Mouse (Mus musculus) ES-E14 (cell line): Measurements from ENCODE around the gene Cox17. TPM values are rescaled to one million over a fixed set of nuclear protein-coding genes. Genes with fewer than 3 reads are reported as not detected.

Experiments used
- DNase-seq: peaks from one replicate; pipeline ENCODE4 v3.0.0-alpha.2; 2013; ENCODE audit warnings: low read depth, low spot score
- H3K27ac ChIP-seq: 2 replicates; pipeline ENCODE4 v1.5.1; 2012; ENCODE audit warnings: low read depth, mild to moderate bottlenecking, low read length, moderate library complexity, mixed read lengths; ENCODE audit not compliant: poor library complexity, insufficient read depth, severe bottlenecking
- H3K36me3 ChIP-seq: 2 replicates; pipeline ENCODE4 v1.6.1; 2012; ENCODE audit warnings: mild to moderate bottlenecking, low read length, moderate library complexity, mixed read lengths; ENCODE audit not compliant: control insufficient read depth, poor library complexity, insufficient read depth, severe bottlenecking
- H3K4me1 ChIP-seq, 2 experiments: fragments of 150-350 bp in 1 of 2; sonication (generic) in 1 of 2; 2 replicates each; pipeline ENCODE4 v1.6.1; 2012; ENCODE audit warnings: low read length in 2 of 2, mild to moderate bottlenecking in 1 of 2, mixed read lengths in 1 of 2; ENCODE audit not compliant: control insufficient read depth in 2 of 2, insufficient read depth in 2 of 2, poor library complexity in 1 of 2
- H3K4me3 ChIP-seq, 2 experiments: fragments of 150-350 bp in 1 of 2; sonication (generic) in 1 of 2; 2 replicates each; pipeline ENCODE4 v1.5.1; 2012; ENCODE audit warnings: low read length in 2 of 2, low read depth in 1 of 2, mild to moderate bottlenecking in 1 of 2, mixed read lengths in 1 of 2; ENCODE audit not compliant: insufficient read depth in 1 of 2, poor library complexity in 1 of 2, severe bottlenecking in 1 of 2
- H3K9ac ChIP-seq: 2 replicates; pipeline ENCODE4 v1.6.1; 2012; ENCODE audit warnings: low read depth, mild to moderate bottlenecking, low read length, mixed read lengths; ENCODE audit not compliant: poor library complexity, insufficient read depth, severe bottlenecking
- H3K9me3 ChIP-seq: fragments of 150-350 bp; sonication (generic); 2 replicates; pipeline ENCODE4 v1.6.1; 2012; ENCODE audit warnings: low read depth, mild to moderate bottlenecking, low read length; ENCODE audit not compliant: control insufficient read depth, insufficient read depth
- CHD2 ChIP-seq: IDR thresholded peaks from 2 replicates; pipeline ENCODE4 v1.6.1; 2014; ENCODE audit warnings: mild to moderate bottlenecking, low read depth, low read length, inconsistent platforms
- HCFC1 ChIP-seq: IDR thresholded peaks from 2 replicates; pipeline ENCODE4 v1.6.1; 2012; ENCODE audit warnings: low read length, inconsistent platforms, borderline replicate concordance; ENCODE audit not compliant: insufficient read depth
- MAFK ChIP-seq: IDR thresholded peaks from 2 replicates; pipeline ENCODE4 v1.6.1; 2014; ENCODE audit warnings: mild to moderate bottlenecking, low read depth, low read length, inconsistent platforms; ENCODE audit not compliant: insufficient read depth
- ZC3H11A ChIP-seq: IDR thresholded peaks from 2 replicates; pipeline ENCODE4 v1.6.1; 2012; ENCODE audit warnings: low read depth, mild to moderate bottlenecking, inconsistent platforms, low read length, borderline replicate concordance
- ZNF384 ChIP-seq: IDR thresholded peaks from 2 replicates; pipeline ENCODE4 v1.6.1; 2012; ENCODE audit warnings: low read depth, low read length, inconsistent platforms
- in situ Hi-C, 2 experiments: fragments of 600-800 bp; cut with MboI; formaldehyde crosslinking; loops; one replicate each; pipeline ENCODE4 v1.15.1; 2025; ENCODE audit warnings: low sequenced_read_pairs in 2 of 2, inconsistent platforms in 1 of 2; ENCODE audit not compliant: unreplicated experiment in 2 of 2
- total RNA-seq: library from RNA; depleted of rRNA; stranded (reverse); fragments of 300-350 nt; gene quantifications from 2 replicates; pipeline ENCODE4 v1.2.3, GENCODE M21; 2012

Gene Cox17
- total RNA-seq, 1 experiment = 249 TPM

- in situ Hi-C loops = no loop called here
- H3K4me1 ChIP-seq = 0 out of 4 replicates have a peak, but pooled peaks cover 0 to 1% of the 10 kb centered on the region in 2 experiments
- no peak for DNase-seq
Observed at GRCm38 (mm10) chr16:38354185-38354913, 7.6 kb downstream of the Cox17 start.

DNA sequence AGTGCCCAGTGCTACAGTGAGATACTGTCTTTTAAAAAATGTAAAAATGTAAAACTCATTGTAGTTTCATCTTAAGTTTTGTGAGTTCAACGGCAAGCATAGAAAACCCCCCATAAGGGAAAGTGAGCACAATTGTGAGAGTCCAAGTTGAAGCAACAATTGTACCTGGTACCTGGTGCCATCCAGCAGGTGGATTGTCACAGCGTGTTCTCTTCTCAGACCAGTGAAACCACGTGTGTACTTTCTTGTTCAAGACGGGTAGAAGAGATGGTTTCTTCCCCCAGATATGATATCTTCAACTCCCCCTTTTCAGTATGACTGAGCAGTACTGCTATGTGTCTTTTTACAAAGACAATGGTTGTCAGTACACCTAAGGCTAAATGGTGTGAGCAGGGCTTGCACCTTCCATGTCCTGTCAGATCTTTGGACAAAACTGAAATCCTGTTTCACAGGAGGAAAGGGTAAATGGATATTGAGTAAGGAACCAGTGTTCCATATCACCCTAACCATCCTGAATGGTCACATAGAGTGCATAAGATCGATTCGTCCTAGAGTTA lies 11.5 kb downstream of the Cox17 start:
- Histone ChIP-seq H3K9me3 (no peaks in the 10 kb centered on the region), H3K4me1 (no peaks in the 10 kb centered on the region), H3K36me3 (peaks cover 3% of the 10 kb centered on the region; the same call in 1 of the 2 replicates), H3K4me3 (no peak overlapping the region), H3K27ac (no peak overlapping the region), H3K9ac (no peak overlapping the region)
- no peak for TF ChIP-seq ZC3H11A
- TF ChIP-seq HCFC1 = no peak
- no peak for TF ChIP-seq CHD2
- TF ChIP-seq ZNF384 = no peak
- no peak for TF ChIP-seq MAFK
- DNase-seq = no peak
- in situ Hi-C loops = no loop called here

More at GRCm38 (mm10) chr16:38354185-38354913, 7.6 kb downstream of the Cox17 start:
- no peak for TF ChIP-seq ZNF384
- no peak for TF ChIP-seq ZC3H11A
- TF ChIP-seq MAFK = no peak
- no peak for TF ChIP-seq CHD2
- TF ChIP-seq HCFC1 = no peak
- Histone ChIP-seq H3K27ac (no peak overlapping the region), H3K9ac (no peak overlapping the region), H3K4me3 (no peak overlapping the region), H3K36me3 (peaks cover 18% of the 10 kb centered on the region), H3K9me3 (no peaks in the 10 kb centered on the region)

DNA sequence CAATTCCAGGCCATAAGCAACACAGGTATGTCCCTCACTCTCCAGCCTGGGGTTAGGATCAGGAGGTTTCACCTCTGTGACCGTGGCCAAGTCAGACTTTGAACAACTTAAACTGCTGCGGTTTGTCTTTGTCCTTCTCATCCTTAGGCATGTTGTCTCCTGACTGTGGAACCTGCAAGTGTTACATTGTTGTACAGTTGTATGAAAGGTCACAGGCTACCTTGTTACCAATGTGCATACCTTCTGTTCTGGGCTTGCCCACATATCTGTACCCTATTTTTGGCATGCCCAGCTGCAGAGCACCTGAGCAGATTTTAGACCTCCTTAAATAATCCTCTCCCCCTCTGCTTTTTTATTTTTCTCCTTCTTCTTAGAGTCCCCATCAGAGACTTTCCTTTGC lies 12.4 kb downstream of the Cox17 start:
- no peaks in the 10 kb centered on the region for H3K4me1 ChIP-seq

GRCm38 (mm10) chr16:38359857-38360256 lies 13.1 kb downstream of the Cox17 start:
- Histone ChIP-seq H3K27ac (no peak overlapping the region), H3K36me3 (no peaks in the 10 kb centered on the region), H3K9ac (no peak overlapping the region), H3K4me1 (no peaks in the 10 kb centered on the region), H3K4me3 (no peak overlapping the region), H3K9me3 (no peaks in the 10 kb centered on the region)
- TF ChIP-seq ZC3H11A (no peak), CHD2 (no peak), HCFC1 (no peak), MAFK (no peak), ZNF384 (no peak)
- in situ Hi-C loops = no loop called here
- no peak for DNase-seq

More for the DNA sequence above, 12.4 kb downstream of the Cox17 start:
- in situ Hi-C loops = no loop called here
- no peak for TF ChIP-seq HCFC1
- no peak for TF ChIP-seq ZNF384
- TF ChIP-seq ZC3H11A = no peak
- no peak for TF ChIP-seq MAFK
- DNase-seq = no peak
- no peaks in the 10 kb centered on the region for H3K36me3 ChIP-seq
- H3K4me3 ChIP-seq = no peak overlapping the region
- H3K9me3 ChIP-seq = no peaks in the 10 kb centered on the region
- no peak overlapping the region for H3K27ac ChIP-seq
- no peak overlapping the region for H3K9ac ChIP-seq

DNA sequence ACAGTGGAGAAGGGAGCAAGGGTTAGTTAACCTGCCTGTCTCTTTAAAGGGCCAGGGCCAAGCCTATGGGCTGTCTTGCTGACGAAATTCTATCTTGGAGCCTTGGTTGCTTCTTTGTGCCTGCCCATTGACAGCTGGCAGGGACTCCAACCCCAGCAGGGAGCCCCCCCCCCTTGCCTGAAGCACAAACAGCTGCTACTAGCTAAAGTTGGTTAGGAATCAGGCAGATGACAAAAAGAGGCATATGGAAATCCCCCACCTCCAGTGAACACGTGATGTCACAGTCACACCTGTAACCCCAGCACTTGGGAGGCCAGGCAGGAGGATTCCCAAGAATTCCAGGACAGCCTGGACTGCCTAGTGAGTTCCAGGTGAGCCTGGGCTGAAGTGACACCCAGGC lies 13.5 kb downstream of the Cox17 start:
- H3K9me3 ChIP-seq = no peaks in the 10 kb centered on the region
- H3K27ac ChIP-seq = no peak overlapping the region
- no peak for TF ChIP-seq ZC3H11A
- no peak for TF ChIP-seq CHD2
- no peak for TF ChIP-seq ZNF384
- no peak for TF ChIP-seq HCFC1
- TF ChIP-seq MAFK = no peak
- H3K4me3 ChIP-seq = no peak overlapping the region
- in situ Hi-C loops = no loop called here
- H3K4me1 ChIP-seq = no peaks in the 10 kb centered on the region
- DNase-seq = no peak
- H3K36me3 ChIP-seq = no peaks in the 10 kb centered on the region
- H3K9ac ChIP-seq = no peak overlapping the region
